Mouse (Mus musculus) left cerebral cortex, postnatal 10 days (tissue): ENCODE results near the gene Zfp653. TPM values are rescaled to one million over a fixed set of nuclear protein-coding genes. Genes with fewer than 3 reads are reported as not detected.

Experiments used
- DNase-seq, 2 experiments: peaks; one replicate each; pipeline ENCODE4 v3.0.0; 2021 to 2022; ENCODE audit warnings: low spot score in 2 of 2, mixed read lengths in 1 of 2; ENCODE audit errors: extremely low spot score in 1 of 2
- intact Hi-C: fragments of 180-260 bp; cut with DNase I; formaldehyde crosslinking; loops from one replicate; pipeline ENCODE4 v1.15.1; 2025
- microRNA-seq: library from miRNA; unstranded; fragments of <30 nt; microRNA quantifications from one replicate; pipeline ENCODE4 v1.2.0, GENCODE M21; 2022
- total RNA-seq, 2 experiments: library from RNA; stranded (reverse); gene quantifications; 2 replicates each; pipeline ENCODE4 v1.2.3; 2021

Gene Zfp653
- total RNA-seq, 2 experiments from 2014 or later: 20.7 to 20.8 TPM

DNA sequence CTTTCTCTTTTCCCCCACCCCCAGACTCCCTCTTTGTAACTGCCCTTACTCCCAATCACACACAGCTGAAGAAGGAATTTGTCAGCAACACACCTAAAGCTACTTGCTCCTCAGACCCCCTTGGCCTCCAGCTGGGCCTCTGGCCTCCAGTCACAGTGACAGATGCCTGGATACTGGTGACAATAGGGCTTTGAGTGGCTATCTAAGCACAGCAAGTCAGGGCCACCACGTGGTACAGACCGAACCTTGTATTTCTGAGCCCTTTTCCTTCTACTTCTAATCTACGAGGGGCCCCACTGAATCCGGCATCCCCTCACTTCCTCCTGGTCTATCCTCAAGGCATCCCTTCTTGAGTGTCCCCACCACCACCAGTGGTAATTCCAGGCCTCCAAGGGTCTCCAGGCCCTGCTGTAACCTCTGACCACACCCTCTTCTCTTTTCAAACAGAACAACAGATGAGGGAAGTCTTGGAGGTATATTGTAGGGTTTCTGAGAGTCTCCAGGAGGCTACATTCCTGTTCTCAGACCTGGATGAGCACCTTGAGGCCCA lies 21.4 kb downstream of the Zfp653 start:
- no peak for DNase-seq
- intact Hi-C loops: no loop called here

DNA sequence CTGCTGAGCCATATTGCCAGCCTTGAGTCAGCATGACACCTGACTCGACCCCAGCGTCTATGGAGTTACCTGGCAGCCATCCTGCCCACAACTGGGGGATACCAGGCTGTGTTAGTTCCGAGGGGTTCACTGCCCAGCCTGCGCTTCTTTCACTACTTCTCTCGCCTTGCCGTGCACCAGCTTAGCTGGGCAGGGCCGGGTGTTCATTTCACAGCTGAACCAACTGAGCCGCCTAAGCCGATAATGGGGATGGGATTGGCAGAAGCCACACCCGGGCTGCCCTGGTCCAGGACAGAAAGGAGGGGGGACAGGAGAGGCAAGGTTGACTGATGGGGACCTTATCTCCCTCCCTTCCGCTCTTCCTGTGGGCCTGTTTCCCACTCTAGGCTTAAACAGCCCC lies 21.9 kb downstream of the Zfp653 start:
- intact Hi-C loops: no loop called here
- DNase-seq: no peak

DNA sequence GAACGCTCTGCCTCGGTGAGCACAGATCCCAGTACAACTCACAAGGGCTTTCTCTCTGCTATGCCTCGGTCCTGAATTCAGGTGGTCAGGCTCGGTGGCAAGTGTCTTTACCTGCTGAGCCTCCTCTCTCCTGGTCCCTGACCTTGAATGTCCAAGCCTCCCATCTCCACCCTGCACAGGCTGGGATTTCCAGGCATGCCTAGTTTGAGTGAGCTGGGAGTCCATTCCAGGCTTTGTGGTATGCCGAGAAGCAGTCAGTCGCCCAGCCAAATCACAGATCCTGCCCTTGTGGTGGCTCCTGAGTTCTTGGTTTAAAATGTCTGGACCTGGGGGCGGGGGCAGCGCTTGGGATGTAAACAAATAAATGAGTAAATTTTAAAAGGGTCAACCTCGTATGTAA lies 23.8 kb downstream of the Zfp653 start:
- intact Hi-C loops: no loop called here
- no peak for DNase-seq

DNA sequence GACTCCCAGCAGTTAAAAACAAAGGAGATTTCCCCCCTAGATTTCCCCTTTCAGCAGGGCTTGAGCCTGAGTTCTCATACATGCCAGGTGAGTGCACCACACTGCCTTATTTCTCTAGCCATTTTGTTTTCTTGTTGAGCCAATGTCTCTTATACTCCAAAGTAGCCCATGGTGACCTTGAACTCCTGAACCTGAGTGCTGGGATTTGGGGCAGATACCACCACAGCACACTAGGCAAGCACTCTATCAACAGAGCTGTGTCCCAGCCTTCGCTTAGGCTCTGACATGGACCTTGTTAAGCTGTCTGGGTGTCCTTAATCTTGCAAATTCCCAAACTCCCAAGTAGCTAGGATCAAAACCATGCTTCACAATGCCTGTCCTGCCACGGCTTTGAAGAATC lies 29.3 kb downstream of the Zfp653 start:
- intact Hi-C loops: no loop called here
- no peak for DNase-seq

DNA sequence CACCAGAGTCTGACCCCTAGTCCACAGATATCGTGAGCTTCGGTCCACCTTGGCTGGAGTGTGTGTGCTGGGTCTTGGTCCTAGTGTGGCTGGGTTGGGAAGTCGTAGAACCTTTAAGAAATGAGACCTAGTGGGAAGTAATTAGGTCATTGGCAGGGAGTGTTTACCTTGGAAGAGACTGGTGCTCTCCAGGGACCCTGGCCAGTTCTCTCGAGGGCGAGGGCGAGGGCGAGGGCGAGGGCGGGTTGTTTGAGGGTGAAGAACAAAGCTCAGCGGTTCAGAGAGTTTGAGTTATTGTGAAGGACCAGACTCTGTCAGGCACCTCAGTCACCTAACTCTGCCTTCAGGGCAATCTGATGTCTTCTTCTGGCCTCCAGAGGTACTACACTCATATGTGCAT lies 33.4 kb downstream of the Zfp653 start:
- intact Hi-C loops: no loop called here
- no peak for DNase-seq

DNA sequence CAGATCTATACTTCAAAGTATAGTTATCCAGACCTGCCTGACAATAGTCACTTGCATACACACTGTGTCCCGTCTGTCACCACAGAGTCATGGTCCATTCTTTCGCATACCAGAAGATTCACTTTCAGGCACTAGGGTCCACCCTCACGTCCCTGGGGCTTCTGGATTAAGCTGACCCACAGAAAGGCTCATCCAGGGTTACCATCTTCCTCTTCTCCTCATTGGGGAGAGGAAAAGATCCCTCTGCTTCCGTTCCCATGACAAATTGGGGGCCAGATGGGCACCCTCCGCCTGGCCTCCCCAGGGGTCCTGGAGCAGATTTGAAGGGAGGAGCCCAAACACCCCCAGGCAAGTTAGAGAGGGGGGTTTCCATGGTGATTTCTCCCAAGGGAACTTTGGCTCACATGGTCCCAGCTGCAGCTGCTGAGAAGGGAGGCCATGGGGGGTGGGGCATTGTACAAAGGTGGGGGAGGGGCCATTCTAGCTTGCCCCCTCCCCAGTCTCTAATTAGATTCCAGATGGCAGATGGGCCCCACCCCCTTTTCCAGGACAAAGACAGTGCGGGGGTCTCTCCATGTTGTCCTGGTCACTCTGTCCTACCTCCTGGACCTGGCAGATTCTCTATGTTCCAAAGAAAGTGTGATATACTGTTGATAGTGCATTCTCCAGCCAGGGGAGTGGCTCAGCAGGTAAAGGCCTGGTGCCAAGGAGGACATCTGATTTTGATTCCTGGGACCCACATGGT lies 35.7 kb downstream of the Zfp653 start:
- intact Hi-C loops: no loop called here
- no peak for DNase-seq

DNA sequence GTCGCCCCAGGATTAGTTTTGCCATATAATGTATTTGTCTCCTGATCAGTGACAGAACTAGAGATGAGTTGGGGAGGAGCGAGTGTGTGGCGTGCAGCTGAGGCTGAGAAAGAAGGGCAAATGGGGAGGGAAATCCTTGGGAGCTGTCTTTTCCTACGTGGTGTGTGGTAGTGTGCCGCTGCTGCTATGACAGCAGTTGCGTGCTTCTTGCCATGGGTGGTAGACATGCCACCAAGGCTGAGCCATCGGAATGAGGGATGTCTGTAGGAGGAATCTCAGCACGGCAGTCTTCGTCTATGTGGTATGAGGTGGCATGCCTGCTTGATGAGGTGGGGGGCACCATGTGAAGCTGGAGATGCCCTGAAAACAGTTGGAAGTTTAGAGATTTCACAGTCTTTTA lies 40.8 kb downstream of the Zfp653 start:
- DNase-seq: no peak
- intact Hi-C loops: no loop called here

DNA sequence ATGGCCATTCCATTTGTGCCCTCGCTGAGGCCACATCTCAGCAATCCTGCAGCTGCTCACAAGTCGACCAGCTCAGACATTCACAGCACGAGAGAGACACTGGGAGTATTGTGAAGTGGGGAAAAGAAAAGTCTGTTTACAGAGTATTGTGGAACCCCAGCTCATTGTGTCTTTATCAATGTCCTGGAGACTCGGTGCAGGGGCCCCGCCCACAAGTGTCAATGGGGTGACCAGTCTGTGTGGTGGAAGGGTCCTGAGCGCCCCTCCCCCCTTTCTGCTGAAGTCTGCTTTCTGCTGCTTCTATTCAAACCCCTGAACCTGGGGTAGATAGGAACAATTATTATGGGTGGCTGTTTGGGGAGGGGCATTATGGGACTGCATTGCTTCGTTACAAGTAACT lies 42.7 kb downstream of the Zfp653 start:
- no peak for DNase-seq
- intact Hi-C loops: no loop called here

DNA sequence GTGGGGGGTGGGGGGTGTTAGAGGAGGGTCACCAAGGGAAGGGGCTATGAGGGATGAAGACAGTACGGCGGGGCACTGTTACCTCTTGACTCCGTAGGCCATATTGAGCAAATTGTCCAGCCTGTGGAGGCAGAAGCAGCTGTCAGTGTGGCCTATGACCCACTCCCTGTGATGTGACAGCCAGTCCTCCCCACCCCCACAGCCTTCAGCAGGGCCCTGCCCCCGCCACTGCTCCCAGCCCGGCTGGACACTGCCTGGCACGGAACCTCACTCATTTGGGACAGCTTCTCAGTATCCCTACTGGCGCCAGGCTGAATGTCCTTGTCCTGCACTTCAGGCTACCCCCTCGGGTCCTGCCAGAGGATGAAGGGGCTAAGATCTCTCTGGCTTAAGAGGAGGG lies 46.6 kb downstream of the Zfp653 start:
- intact Hi-C loops: no loop called here
- DNase-seq: no peak

DNA sequence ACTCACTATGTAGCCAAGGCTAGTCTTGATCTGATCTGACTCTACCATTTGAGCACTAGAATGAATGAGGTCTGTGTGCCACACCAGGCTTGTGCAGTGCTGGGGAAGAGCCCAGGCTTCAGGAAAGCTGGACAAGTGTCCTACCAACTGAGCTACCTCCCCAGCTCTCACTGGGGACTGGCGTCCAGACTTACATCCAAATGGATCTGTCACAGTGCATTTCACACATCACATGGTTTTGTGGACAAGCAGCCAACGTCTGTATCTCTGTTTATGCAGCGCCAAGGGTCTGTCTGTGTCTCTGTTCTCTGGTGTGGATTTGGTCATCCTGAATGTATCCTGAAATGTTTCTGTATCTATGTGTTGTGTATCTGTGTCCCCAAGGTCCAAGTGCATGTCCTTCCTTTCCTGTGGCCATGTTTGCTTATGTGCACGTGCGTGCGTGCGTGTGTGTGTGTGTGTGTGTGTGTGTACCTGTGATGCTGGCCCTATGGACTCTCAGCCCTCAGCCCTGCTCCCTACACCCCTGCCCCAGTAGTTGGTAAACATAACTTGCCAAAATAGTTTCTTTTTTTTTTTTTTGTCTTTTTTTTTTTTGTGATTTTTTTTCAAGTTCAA lies 53.9 kb downstream of the Zfp653 start:
- intact Hi-C loops: no loop called here

DNA sequence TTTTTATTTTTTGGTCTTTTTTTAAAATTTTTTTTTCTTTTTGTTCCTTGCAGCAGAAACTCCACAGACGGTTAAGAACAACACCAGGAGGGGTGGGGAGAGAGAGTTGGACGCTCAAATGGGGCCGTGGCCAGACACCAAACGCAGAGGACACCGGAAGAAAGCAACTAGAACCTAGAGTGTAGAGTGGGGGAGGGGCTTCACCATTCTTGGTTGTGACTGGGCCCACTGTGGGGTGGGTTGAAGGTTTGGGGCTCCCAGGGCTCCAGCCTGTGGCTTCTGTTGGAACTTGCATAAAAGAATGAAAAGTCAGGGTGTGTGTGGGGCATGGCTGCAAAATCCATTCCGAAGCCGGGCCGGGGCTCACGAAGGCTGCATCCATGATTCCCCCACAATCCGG lies 54.9 kb downstream of the Zfp653 start:
- intact Hi-C loops: no loop called here
- DNase-seq: no peak

More for the DNA sequence above, 53.9 kb downstream of the Zfp653 start:
- DNase-seq: no peak

DNA sequence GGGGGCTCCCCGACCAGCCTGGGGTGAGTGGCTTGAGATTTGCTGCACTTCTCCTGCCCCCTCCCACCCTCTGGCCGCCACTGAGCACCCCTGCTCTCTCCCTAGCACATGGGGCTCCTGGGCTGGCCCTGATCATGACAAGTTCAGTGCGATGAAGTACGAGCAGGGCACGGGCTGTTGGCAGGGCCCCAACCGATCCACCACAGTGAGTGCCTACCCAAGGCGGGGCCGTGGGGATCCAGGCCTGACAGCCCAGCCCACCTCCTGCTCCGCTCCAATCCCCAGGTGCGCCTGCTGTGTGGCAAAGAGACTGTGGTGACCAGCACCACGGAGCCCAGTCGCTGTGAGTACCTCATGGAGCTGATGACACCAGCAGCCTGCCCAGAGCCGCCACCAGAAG lies 58.4 kb downstream of the Zfp653 start:
- intact Hi-C loops: no loop called here
- DNase-seq: no peak

DNA sequence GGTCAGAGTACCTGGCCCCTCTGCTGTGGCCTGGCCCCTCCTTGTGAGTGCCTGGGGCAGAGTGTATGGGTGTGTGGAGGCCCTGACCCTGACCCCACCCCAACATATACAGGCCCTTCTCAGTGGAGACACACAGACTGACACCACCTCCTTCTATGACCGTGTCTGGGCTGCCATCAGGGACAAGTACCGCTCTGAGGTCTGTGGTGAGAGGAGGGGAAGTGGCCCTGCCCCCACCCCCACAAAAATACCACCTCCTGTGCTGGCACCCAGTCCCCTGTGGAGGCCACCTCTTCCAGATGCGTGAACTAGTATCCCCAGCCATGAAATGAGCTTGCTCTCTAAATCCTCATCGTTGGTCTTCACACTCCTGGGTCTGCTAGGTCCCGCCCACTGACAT lies 60.1 kb downstream of the Zfp653 start:
- intact Hi-C loops: no loop called here
- DNase-seq: no peak

Small RNAs within 50 kb of the gene (microRNA-seq; reads per million reads assigned to microRNA genes)
- 1.4 reads per million for gene Mir7084

Other genes starting within 250 kb of the Zfp653 start
- gene Angptl8, start 235.9 kb downstream of the Zfp653 start, total RNA-seq: not detected
- 10 to 100 TPM; 23.5 to 25.2 TPM for gene Dock6, start 218.7 kb downstream of the Zfp653 start, total RNA-seq
- 10 to 100 TPM; 22.0 to 25.0 TPM for gene Rab3d, start 153.2 kb downstream of the Zfp653 start, total RNA-seq
- gene Ccdc159, start 143.9 kb downstream of the Zfp653 start, total RNA-seq: 10 to 100 TPM; 15.3 to 15.8 TPM
- 10 to 100 TPM; 31.2 to 35.1 TPM for gene Tmem205, start 143.8 kb downstream of the Zfp653 start, total RNA-seq
- 100 to 1,000 TPM; 259 to 269 TPM for gene Plppr2, start 134.3 kb downstream of the Zfp653 start, total RNA-seq
- gene Swsap1, start 115.6 kb downstream of the Zfp653 start, total RNA-seq: 10 to 100 TPM; 12.6 to 14.9 TPM
- gene Epor, start 107.9 kb downstream of the Zfp653 start, total RNA-seq: 1 to 10 TPM; 1.4 to 1.9 TPM
- 1 to 10 TPM; 1.3 to 1.8 TPM for gene Rgl3, start 81.9 kb downstream of the Zfp653 start, total RNA-seq
- gene Ccdc151, start 68.7 kb downstream of the Zfp653 start, total RNA-seq: 1 to 10 TPM; 5.2 to 6.7 TPM
- gene Prkcsh, start 68.6 kb downstream of the Zfp653 start, total RNA-seq: 10 to 100 TPM; 92.2 to 94.9 TPM
- 100 to 1,000 TPM; 184 to 210 TPM for gene Elavl3, start 19.4 kb downstream of the Zfp653 start, total RNA-seq
- gene Gm49318, start 117 bp downstream of the Zfp653 start, total RNA-seq: under 1 TPM; 0.85 to 0.94 TPM
- 10 to 100 TPM; 40.5 to 42.8 TPM for gene Ecsit, start 14.1 kb upstream of the Zfp653 start, total RNA-seq
- under 1 TPM; 0.20 to 0.39 TPM for gene Cnn1, start 27.8 kb upstream of the Zfp653 start, total RNA-seq
- 10 to 100 TPM; 63.0 to 63.7 TPM for gene Elof1, start 45.8 kb upstream of the Zfp653 start, total RNA-seq
- under 1 TPM; 0.61 to 0.75 TPM for gene Acp5, start 64.3 kb upstream of the Zfp653 start, total RNA-seq
- 10 to 100 TPM; 40.9 to 42.3 TPM for gene Pigyl, start 85.5 kb upstream of the Zfp653 start, total RNA-seq
- under 1 TPM; 0.21 to 0.39 TPM for gene Zfp872, start 116.7 kb upstream of the Zfp653 start, total RNA-seq
- gene Zfp809, start 154.3 kb upstream of the Zfp653 start, total RNA-seq: 10 to 100 TPM; 13.6 to 15.6 TPM
- gene Zfp599, start 188.5 kb upstream of the Zfp653 start, total RNA-seq: 1 to 10 TPM; 3.7 to 4.2 TPM
- gene Zfp810, start 236.3 kb upstream of the Zfp653 start, total RNA-seq: 10 to 100 TPM; 22.1 to 25.5 TPM